Mouse (Mus musculus) spleen, postnatal 36 days (tissue): ENCODE data around the gene Chaf1a.
"Not testable (repeated sequence)": the region's sequence is repeated elsewhere in the genome, so short reads cannot be mapped to it uniquely, and the experiment has no call there.

Experiments
- DNase-seq, 2 experiments: peaks; one replicate each; pipeline ENCODE4 v3.0.0; 2022; ENCODE audit warnings: low spot score in 2 of 2, mixed read lengths in 1 of 2

Chaf1a gene

GRCm38 (mm10) chr17:56092312-56092711 is 52.1 kb downstream of the Chaf1a start:
- DNase-seq: no peak

GRCm38 (mm10) chr17:56092794-56093193 is 52.6 kb downstream of the Chaf1a start:
- no peak for DNase-seq

- DNase-seq: no peak
Observed at GRCm38 (mm10) chr17:56096883-56097282, 56.6 kb downstream of the Chaf1a start.

- no peak for DNase-seq
Observed at GRCm38 (mm10) chr17:56098180-56098579, 57.9 kb downstream of the Chaf1a start.

GRCm38 (mm10) chr17:56098711-56099572 is 58.7 kb downstream of the Chaf1a start:
- no peak for DNase-seq

- DNase-seq: no peak
Observed at GRCm38 (mm10) chr17:56100811-56101210, 60.6 kb downstream of the Chaf1a start.

- DNase-seq: no peak
Observed at GRCm38 (mm10) chr17:56102158-56102557, 61.9 kb downstream of the Chaf1a start.

- no peak for DNase-seq
Observed at GRCm38 (mm10) chr17:56102927-56103326, 62.7 kb downstream of the Chaf1a start.

GRCm38 (mm10) chr17:56103465-56104285 is 63.4 kb downstream of the Chaf1a start:
- DNase-seq: no peak

- DNase-seq: not testable (repeated sequence)
Observed at GRCm38 (mm10) chr17:56104821-56105220, 64.6 kb downstream of the Chaf1a start.

- not testable (repeated sequence) for DNase-seq
Observed at GRCm38 (mm10) chr17:56106436-56106835, 66.2 kb downstream of the Chaf1a start.

- no peak for DNase-seq
Observed at GRCm38 (mm10) chr17:56106981-56107380, 66.7 kb downstream of the Chaf1a start.

- no peak for DNase-seq
Observed at GRCm38 (mm10) chr17:56107736-56108135, 67.5 kb downstream of the Chaf1a start.

GRCm38 (mm10) chr17:56108334-56109044 is 68.2 kb downstream of the Chaf1a start:
- no peak for DNase-seq

- DNase-seq: no peak
Observed at GRCm38 (mm10) chr17:56109219-56110051, 69.2 kb downstream of the Chaf1a start, which contains the start of gene Plin4. TSS of gene Plin4 (minus strand) at chr17:56109803.

- DNase-seq: no peak
Observed at GRCm38 (mm10) chr17:56110571-56110970, 70.3 kb downstream of the Chaf1a start.

- no peak for DNase-seq
Observed at GRCm38 (mm10) chr17:56111021-56111420, 70.8 kb downstream of the Chaf1a start.

- peak in 1 of 2 experiments; percentile 43 for DNase-seq
Observed at GRCm38 (mm10) chr17:56111864-56112263, 71.6 kb downstream of the Chaf1a start.

- no peak for DNase-seq
Observed at GRCm38 (mm10) chr17:56112743-56113142, 72.5 kb downstream of the Chaf1a start.

GRCm38 (mm10) chr17:56116193-56116592 is 76.0 kb downstream of the Chaf1a start:
- DNase-seq: no peak

GRCm38 (mm10) chr17:56117251-56117710 is 77.0 kb downstream of the Chaf1a start, which contains the start of gene Plin5:
TSS of gene Plin5 (minus strand) at chr17:56117596.
- no peak for DNase-seq
